Mouse (Mus musculus): ENCODE measurements around the gene Fam135a. TPM values are rescaled to one million over a fixed set of nuclear protein-coding genes. Genes with fewer than 3 reads are reported as not detected.

Fam135a gene
- 3.9 TPM for polyA plus RNA-seq (2012; fragmentation: generic; extraction: Trizol)
- long read RNA-seq, experiment 1, partial matches to known transcripts = 1 of 4 reads
- long read RNA-seq, experiment 1, other reads (novel, unspliced or antisense) = 2 of 4 reads
- long read RNA-seq, experiment 2, partial matches to known transcripts = 15 of 59 reads
- long read RNA-seq, experiment 2, other reads (novel, unspliced or antisense) = 43 of 59 reads

DNA sequence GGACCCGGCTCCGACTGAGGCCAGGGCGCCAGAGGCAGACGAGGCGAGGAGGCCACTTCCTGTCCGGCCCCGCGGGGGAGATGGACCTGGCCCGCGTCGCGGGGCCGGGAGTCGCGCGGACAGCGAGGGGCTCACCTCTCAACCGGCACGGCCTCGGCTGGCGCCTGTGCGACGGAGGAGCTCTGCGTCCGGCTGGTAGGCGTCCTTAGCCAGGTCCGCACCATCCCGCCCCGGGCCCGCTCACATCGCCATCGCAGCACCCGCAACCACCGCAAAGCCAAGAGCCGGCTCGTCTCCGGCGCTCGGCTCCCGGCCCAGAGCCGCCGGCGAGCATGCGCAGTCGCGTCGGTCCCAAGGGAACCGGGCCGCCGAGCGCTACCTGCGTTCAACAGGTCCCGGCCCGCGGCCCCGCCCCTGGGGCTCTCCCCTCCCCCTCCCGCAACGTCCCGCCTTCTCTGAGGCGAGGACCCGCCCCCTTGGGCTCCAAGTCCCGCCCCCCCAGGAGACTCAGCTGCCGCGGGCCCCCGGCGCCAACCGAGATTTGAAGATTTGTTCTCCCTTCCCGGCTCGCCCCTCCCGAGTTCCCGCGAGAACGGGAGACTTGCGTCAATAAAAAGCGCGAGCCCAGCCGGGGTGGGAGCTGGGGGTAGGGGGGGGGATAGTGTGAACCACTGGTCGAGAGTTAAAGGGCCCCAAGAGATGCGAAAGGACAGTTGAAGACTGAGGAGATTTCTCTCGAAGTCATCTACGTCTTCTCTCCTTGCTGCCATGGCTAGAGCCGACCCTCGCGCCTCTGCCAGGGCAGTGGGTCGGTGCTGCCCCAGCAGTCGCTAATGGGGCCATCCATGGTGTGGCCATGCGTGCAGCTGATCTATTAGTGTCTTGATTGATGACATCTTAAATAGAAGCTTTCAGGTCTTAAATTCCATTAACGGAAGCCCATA, at the start of gene Fam135a:
Fam135a (minus strand) TSS at position 416 of the 944 bp plus-strand sequence.
- Histone ChIP-seq H3K36me3 (ENCODE audit: control insufficient read depth, insufficient read depth) (no peaks in the 10 kb centered on the region), H3K27me3 (ENCODE audit: control insufficient read depth, insufficient read depth, insufficient read length) (no peaks in the 10 kb centered on the region), H3K79me3 (ENCODE audit: low read depth) (peaks cover 13% of the 10 kb centered on the region), H3K4me3 (ENCODE audit: insufficient read depth, poor library complexity, severe bottlenecking) (peak within 1 kb of the TSS; percentile 56), H3K79me2 (ENCODE audit: control insufficient read depth, insufficient read depth) (peaks cover 43% of the 10 kb centered on the region), H3ac (ENCODE audit: control insufficient read depth, insufficient read length, low read depth) (peak within 1 kb of the TSS; percentile 97)
- TF ChIP-seq CEBPB (IDR thresholded peaks at IDR 0.05; ENCODE audit: low read depth) (no peak), MAX (IDR thresholded peaks at IDR 0.05) (peak; percentile 16)

- H3K79me3 ChIP-seq (ENCODE audit: low read depth) = no peaks in the 10 kb centered on the region
- H3K4me3 ChIP-seq (ENCODE audit: insufficient read depth, poor library complexity, severe bottlenecking) = no peak overlapping the region
- no peaks in the 10 kb centered on the region for H3K27me3 ChIP-seq (ENCODE audit: control insufficient read depth, insufficient read depth, insufficient read length)
- H3K79me2 ChIP-seq (ENCODE audit: control insufficient read depth, insufficient read depth) = no peaks in the 10 kb centered on the region
- H3K36me3 ChIP-seq (ENCODE audit: control insufficient read depth, insufficient read depth) = no peaks in the 10 kb centered on the region
- no peak overlapping the region for H3ac ChIP-seq (ENCODE audit: control insufficient read depth, insufficient read length, low read depth)
- TF ChIP-seq MAX (IDR thresholded peaks at IDR 0.05) (no peak), MYOG (IDR thresholded peaks at IDR 0.05; ENCODE audit: control insufficient read depth, extremely low read depth, insufficient read length) (no peak), MYOD1 (IDR thresholded peaks at IDR 0.05; ENCODE audit: control insufficient read depth, insufficient read length, low read depth) (no peak), USF1 (IDR thresholded peaks at IDR 0.05; ENCODE audit: low read depth) (no peak), CTCF (IDR thresholded peaks at IDR 0.05; ENCODE audit: control insufficient read depth, insufficient read depth, insufficient read length) (no peak), FOSL1 (IDR thresholded peaks at IDR 0.05; ENCODE audit: insufficient read depth, low read length, poor library complexity, severe bottlenecking) (no peak), CEBPB (IDR thresholded peaks at IDR 0.05; ENCODE audit: low read depth) (no peak)
Observed at GRCm38 (mm10) chr1:24143504-24143903, 43.4 kb upstream of the Fam135a start.

DNA sequence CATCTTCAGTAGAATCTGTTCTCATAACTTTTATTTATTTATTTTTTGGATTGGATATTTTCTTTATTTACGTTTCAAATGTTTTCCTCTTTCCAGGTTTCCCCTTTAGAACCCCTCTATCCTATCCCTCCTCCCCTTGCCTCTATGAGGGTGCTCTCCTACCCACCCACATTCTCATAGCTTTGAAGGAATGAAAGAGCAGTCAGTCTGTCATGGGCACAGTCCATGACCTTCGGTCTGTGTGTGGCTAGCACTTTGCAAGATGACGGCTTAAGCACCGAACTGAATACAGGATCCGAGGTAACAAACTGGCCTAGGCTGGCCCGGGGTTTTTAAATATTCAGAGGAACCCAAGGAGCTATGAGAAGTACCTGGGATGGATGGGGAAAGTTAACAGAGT, 40.4 kb upstream of the Fam135a start:
- H3K27me3 ChIP-seq (ENCODE audit: control insufficient read depth, insufficient read depth, insufficient read length) = no peaks in the 10 kb centered on the region

GRCm38 (mm10) chr1:24137133-24137532, 37.0 kb upstream of the Fam135a start:
- peak; percentile 59 for TF ChIP-seq CTCF (IDR thresholded peaks at IDR 0.05; ENCODE audit: control insufficient read depth, insufficient read depth, insufficient read length)
- TF ChIP-seq USF1 (IDR thresholded peaks at IDR 0.05; ENCODE audit: low read depth) = no peak
- Histone ChIP-seq H3K36me3 (ENCODE audit: control insufficient read depth, insufficient read depth) (no peaks in the 10 kb centered on the region), H3K79me3 (ENCODE audit: low read depth) (no peaks in the 10 kb centered on the region), H3K79me2 (ENCODE audit: control insufficient read depth, insufficient read depth) (no peaks in the 10 kb centered on the region), H3K27me3 (ENCODE audit: control insufficient read depth, insufficient read depth, insufficient read length) (peaks cover 5% of the 10 kb centered on the region), H3K4me3 (ENCODE audit: insufficient read depth, poor library complexity, severe bottlenecking) (no peak overlapping the region), H3ac (ENCODE audit: control insufficient read depth, insufficient read length, low read depth) (no peak overlapping the region)

More for the DNA sequence above, 40.4 kb upstream of the Fam135a start:
- Histone ChIP-seq H3K4me3 (ENCODE audit: insufficient read depth, poor library complexity, severe bottlenecking) (no peak overlapping the region), H3ac (ENCODE audit: control insufficient read depth, insufficient read length, low read depth) (no peak overlapping the region), H3K79me3 (ENCODE audit: low read depth) (no peaks in the 10 kb centered on the region), H3K36me3 (ENCODE audit: control insufficient read depth, insufficient read depth) (no peaks in the 10 kb centered on the region), H3K79me2 (ENCODE audit: control insufficient read depth, insufficient read depth) (no peaks in the 10 kb centered on the region)
- no peak for TF ChIP-seq CTCF (IDR thresholded peaks at IDR 0.05; ENCODE audit: control insufficient read depth, insufficient read depth, insufficient read length)
- TF ChIP-seq MYOD1 (IDR thresholded peaks at IDR 0.05; ENCODE audit: control insufficient read depth, insufficient read length, low read depth) = no peak
- no peak for TF ChIP-seq FOSL1 (IDR thresholded peaks at IDR 0.05; ENCODE audit: insufficient read depth, low read length, poor library complexity, severe bottlenecking)
- no peak for TF ChIP-seq USF1 (IDR thresholded peaks at IDR 0.05; ENCODE audit: low read depth)
- no peak for TF ChIP-seq MYOG (IDR thresholded peaks at IDR 0.05; ENCODE audit: control insufficient read depth, extremely low read depth, insufficient read length)
- TF ChIP-seq MAX (IDR thresholded peaks at IDR 0.05) = no peak
- TF ChIP-seq CEBPB (IDR thresholded peaks at IDR 0.05; ENCODE audit: low read depth) = no peak

GRCm38 (mm10) chr1:24134792-24135191, 34.7 kb upstream of the Fam135a start:
- Histone ChIP-seq H3K4me3 (ENCODE audit: insufficient read depth, poor library complexity, severe bottlenecking) (no peak overlapping the region), H3K36me3 (ENCODE audit: control insufficient read depth, insufficient read depth) (no peaks in the 10 kb centered on the region), H3ac (ENCODE audit: control insufficient read depth, insufficient read length, low read depth) (no peak overlapping the region), H3K79me2 (ENCODE audit: control insufficient read depth, insufficient read depth) (no peaks in the 10 kb centered on the region), H3K79me3 (ENCODE audit: low read depth) (no peaks in the 10 kb centered on the region), H3K27me3 (ENCODE audit: control insufficient read depth, insufficient read depth, insufficient read length) (peaks cover 5% of the 10 kb centered on the region)
- TF ChIP-seq MAX (IDR thresholded peaks at IDR 0.05) (no peak), MYOG (IDR thresholded peaks at IDR 0.05; ENCODE audit: control insufficient read depth, extremely low read depth, insufficient read length) (no peak), USF1 (IDR thresholded peaks at IDR 0.05; ENCODE audit: low read depth) (no peak), FOSL1 (IDR thresholded peaks at IDR 0.05; ENCODE audit: insufficient read depth, low read length, poor library complexity, severe bottlenecking) (no peak), MYOD1 (IDR thresholded peaks at IDR 0.05; ENCODE audit: control insufficient read depth, insufficient read length, low read depth) (no peak), CEBPB (IDR thresholded peaks at IDR 0.05; ENCODE audit: low read depth) (no peak)

DNA sequence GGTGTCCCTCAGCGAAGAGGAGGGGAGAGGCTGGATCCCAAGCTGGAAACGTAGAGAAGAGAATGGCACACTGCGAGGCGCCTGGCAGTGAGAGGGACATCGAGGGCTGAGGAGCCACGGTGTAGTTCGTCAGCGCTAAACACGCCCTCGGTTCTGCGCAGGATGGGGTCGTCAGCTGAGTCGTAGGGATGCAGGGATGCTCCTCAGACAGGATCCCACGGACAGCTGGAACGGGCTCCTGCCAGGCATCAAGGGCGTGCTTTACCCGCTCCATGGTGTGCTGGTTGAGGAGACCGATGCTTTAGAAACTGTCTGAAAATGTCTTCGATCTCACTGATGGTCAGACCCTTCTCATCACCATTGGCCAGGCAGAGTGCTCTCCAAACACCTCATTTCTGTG, 33.7 kb upstream of the Fam135a start:
- no peak overlapping the region for H3K4me3 ChIP-seq (ENCODE audit: insufficient read depth, poor library complexity, severe bottlenecking)
- H3K27me3 ChIP-seq (ENCODE audit: control insufficient read depth, insufficient read depth, insufficient read length) = peaks cover 5% of the 10 kb centered on the region
- no peak for TF ChIP-seq CEBPB (IDR thresholded peaks at IDR 0.05; ENCODE audit: low read depth)
- TF ChIP-seq USF1 (IDR thresholded peaks at IDR 0.05; ENCODE audit: low read depth) = no peak
- TF ChIP-seq MYOG (IDR thresholded peaks at IDR 0.05; ENCODE audit: control insufficient read depth, extremely low read depth, insufficient read length) = no peak
- no peak for TF ChIP-seq MYOD1 (IDR thresholded peaks at IDR 0.05; ENCODE audit: control insufficient read depth, insufficient read length, low read depth)
- H3K36me3 ChIP-seq (ENCODE audit: control insufficient read depth, insufficient read depth) = no peaks in the 10 kb centered on the region
- H3K79me3 ChIP-seq (ENCODE audit: low read depth) = no peaks in the 10 kb centered on the region
- no peaks in the 10 kb centered on the region for H3K79me2 ChIP-seq (ENCODE audit: control insufficient read depth, insufficient read depth)
- no peak overlapping the region for H3ac ChIP-seq (ENCODE audit: control insufficient read depth, insufficient read length, low read depth)
